Mouse (Mus musculus) heart, postnatal 0 days (tissue): Measurements from ENCODE around the gene AL607142.1.

Experiments
- CTCF ChIP-seq: IDR thresholded peaks from 2 replicates; pipeline ENCODE4 v1.5.1; 2016; ENCODE audit warnings: antibody characterized with exemption, control low read depth, low read depth
- EP300 ChIP-seq: IDR thresholded peaks from 2 replicates; pipeline ENCODE4 v1.6.1; 2016; ENCODE audit warnings: antibody characterized with exemption, low read depth

- TF ChIP-seq CTCF = no peak
- no peak for TF ChIP-seq EP300
Observed at GRCm38 (mm10) chr4:120027671-120028070, 37.1 kb upstream of the AL607142.1 start.
